Mouse (Mus musculus) liver, adult (tissue): Measurements from ENCODE around the gene Grid1.

ENCODE experiments used
- GATA4 ChIP-seq: IDR thresholded peaks from 2 replicates; pipeline ENCODE4 v1.6.1; 2014; ENCODE audit warnings: mild to moderate bottlenecking, low read length; ENCODE audit not compliant: insufficient replicate concordance

Gene Grid1

DNA sequence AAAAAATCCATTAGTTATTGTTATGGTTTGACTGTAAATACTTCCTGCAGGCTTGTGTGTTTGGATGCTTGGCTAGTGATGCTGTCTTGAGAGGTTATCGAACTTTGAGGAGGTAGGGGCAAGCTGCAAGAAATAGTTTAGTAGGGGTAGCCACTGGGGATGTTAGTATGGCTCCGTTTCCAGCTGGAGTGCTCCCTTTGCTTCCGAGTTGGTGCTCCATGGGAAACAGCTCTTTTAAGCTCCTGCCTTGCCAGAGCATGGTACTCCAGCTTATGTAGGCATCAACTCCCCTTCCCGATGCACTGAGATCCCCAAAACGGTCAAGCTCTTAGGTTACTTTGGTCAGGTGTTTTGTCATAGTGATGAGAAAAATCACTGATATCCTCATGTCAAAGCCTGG is 407.7 kb downstream of the Grid1 start:
- no peak for TF ChIP-seq GATA4

DNA sequence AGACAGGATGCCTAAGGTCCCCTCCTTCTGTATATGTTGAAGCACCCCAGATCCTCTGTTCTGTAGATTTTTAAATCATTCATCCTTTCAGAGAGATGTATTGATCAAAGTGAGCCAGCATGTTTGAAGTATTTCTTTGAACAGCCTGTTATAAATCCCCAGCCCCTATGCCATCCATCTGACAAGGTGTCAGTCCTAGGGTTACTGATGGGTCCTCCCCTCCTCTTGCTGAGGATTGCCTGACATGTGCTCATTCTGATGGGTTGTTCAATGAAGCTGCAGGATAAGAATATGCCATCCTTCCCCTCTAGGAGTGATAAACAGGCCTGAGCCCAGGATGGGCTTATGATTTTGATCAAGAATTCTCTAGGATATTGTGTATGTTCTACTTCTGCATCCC is 411.5 kb downstream of the Grid1 start:
- TF ChIP-seq GATA4, result no peak

DNA sequence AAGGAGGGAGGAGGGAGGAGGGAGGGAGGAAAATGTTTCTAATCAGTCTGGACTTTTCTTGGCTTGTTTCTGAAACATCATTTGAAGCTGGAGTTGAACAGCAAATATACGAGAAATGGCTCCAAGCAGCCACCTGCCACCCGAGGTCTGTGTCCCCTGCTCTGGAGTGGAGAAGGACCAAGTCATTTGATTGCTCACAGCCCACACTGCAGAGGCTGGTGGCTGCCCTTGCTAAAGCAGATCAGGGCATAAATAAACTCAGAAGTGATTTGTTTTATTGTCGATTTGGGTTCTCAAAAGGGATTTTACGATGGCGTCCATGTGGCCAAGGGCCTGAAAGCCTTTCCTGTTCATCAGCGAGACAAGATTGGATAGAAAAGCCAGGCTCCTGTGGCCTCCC is 423.0 kb downstream of the Grid1 start:
- TF ChIP-seq GATA4, result no peak

DNA sequence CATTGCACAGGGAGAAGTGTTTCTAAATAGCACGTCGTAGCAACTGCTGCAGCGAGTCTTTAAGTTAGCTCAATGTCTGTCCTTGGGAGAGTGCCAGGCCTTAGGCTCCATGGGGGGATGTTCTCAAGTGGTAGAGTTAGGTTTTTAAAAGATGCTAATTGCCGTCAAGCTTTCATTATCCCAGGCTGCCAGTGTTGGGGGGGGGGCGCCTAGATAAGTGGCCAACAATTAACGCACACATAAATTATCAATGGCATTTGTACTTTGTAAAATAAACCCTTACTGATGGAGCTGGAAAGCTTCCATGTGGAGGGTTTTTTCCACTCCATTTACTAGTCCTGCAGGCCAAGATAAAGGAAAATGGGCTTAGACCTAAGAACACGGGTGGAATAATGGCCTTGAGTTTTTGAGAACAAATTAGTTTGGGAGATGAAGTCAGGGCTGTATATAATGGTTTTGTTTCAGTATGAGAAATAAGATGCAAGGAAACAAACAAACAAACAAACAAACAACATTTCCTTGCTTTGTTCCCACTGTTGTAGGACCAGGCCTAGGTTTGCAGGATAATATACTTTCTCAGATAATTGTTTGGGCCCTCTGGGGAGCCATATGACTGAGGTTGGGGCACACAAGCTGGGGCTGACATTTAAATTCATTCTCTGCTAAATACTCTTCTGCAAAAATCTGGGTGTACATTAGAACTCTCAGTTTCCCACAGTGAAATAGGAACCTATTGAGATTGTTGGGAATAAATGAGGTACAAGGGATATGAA is 425.1 kb downstream of the Grid1 start:
- TF ChIP-seq GATA4, result no peak

- TF ChIP-seq GATA4, result no peak
Measured at GRCm38 (mm10) chr14:35250412-35250811, 430.5 kb downstream of the Grid1 start.

- no peak for TF ChIP-seq GATA4
Measured at GRCm38 (mm10) chr14:35254477-35254876, 434.6 kb downstream of the Grid1 start.

- no peak for TF ChIP-seq GATA4
Measured at GRCm38 (mm10) chr14:35270260-35270659, 450.4 kb downstream of the Grid1 start.

- no peak for TF ChIP-seq GATA4
Measured at GRCm38 (mm10) chr14:35309201-35309600, 489.3 kb downstream of the Grid1 start.

- peak; percentile 9; the same call in 1 of the 2 replicates for TF ChIP-seq GATA4
Measured at GRCm38 (mm10) chr14:35313380-35314299, 493.7 kb downstream of the Grid1 start.

DNA sequence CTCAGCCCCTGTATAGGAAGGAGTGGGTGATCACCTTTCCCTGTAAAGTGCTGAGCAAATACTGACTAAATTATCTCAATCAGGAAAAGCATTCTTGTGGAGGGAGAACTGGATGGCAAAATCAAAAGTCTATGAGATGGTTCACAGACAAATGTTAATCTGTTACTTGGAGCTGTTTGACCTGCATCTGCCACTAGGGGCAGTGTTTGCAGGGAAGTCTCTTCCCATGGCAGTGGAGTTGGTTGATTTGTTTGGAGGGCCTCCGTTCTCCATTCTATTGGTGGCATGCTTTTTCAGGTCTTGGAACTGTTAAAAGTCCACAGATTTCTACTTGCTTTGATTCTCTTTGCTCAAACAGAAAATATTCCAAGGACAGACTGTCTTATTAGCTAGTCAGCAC is 506.4 kb downstream of the Grid1 start:
- no peak for TF ChIP-seq GATA4

DNA sequence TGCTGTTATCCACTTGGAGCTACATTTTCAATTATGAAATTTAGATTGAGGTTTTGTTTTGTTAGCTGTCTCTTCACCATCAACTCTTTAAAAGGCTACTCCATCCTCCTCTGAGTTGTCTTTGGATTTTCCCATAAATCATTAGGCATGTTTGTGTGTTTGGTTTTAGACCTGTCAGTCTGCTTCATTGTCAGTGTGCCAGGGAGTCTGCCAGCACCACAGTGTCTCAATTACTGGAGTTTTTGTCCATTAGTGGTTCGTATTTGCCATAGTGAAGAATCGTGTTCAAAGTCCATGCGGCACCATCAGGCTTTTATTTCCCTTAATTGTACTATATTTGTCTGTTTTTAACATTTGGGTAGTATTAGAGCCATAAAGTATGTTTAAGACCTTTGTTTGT is 516.7 kb downstream of the Grid1 start:
- no peak for TF ChIP-seq GATA4

DNA sequence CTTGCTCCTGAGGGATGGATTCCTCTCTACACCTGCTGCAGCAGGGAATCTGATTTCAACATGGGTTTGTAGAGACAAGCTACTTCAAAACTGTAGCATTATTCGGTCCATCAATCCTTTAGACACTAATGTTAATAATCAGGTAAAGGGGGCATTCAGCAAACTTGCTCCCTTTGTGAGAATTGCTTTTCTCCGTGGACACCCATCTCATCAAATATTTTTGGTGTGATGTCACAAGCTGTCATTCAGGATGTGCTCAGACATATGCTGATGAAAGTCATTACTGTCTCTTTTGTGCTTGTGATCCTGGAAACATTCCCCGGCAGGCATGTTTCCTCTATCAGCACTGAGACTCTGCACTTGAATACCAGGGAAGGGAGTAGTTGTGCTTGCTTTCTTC is 536.1 kb downstream of the Grid1 start:
- no peak for TF ChIP-seq GATA4

DNA sequence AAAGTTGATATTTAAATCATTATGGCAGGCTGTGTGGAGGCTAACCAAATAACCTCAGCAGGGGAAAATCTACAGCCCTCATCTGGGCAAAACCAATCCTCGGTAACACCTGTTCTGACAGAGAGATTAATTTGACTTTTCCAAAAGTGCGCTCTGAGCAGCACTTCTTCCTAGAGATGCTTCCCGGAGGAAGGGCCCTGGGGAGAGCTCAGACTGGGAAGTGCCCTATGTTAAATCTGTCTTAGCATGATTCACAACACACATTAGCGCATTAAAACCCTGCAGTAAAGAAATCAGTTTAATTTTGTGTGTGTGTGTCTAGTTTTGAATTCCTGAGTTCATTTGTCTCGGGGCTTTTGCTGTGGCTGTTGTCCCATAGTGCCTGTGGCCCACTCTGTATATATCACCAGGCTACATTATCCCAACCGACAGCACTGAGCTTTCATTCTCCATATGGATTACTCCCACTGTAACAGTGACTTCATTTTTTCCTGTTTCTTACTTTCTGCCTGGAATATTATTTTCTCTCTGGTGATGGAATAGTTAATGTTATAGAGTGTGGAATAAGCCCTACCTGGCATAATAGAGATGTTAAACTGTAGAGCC is 536.7 kb downstream of the Grid1 start:
- no peak for TF ChIP-seq GATA4

DNA sequence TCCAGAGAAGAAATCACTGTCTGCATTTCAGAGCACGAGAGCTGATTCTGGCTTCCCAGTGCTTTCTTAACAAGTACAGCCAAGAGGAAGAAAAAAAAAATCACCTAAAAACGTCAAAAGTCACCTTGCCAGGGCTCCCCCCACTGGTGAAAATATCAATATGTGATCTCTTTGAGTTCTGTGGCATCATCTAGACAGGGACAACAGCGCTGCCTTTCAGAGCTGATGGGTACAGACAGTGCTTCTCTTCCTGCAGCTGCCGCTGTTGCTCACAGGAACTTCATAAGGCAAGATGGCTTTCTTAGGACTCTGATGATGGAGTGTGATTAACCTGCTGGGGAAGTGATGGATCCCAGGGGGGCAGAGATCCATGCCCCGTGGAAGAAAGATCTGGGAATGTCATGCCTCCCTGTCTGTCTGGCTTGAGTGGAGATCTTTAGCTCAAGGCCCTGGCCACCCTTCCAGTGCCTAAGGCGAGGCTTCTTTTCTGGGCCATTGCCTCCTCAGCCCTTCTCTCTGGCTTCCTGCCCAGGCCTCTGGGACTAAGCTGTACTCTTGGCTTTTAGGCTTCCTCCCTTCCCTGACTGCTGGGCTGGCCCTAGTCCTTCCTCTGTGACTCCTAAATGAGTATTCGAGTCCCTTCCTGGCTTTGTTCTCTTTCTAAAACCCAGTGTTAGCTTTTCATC is 538.4 kb downstream of the Grid1 start:
- TF ChIP-seq GATA4, result no peak
